Mouse (Mus musculus) bone marrow macrophage, adult 2 months (primary cell): Measurements from ENCODE around the gene Traf3.

ENCODE experiments used
- CTCF ChIP-seq: IDR thresholded peaks from 2 replicates; pipeline ENCODE4 v1.5.1; 2012; ENCODE audit warnings: low read depth, mild to moderate bottlenecking, low read length, moderate library complexity
- POLR2A ChIP-seq: IDR thresholded peaks from 2 replicates; pipeline ENCODE4 v1.6.1; 2012; ENCODE audit warnings: mild to moderate bottlenecking, low read depth, low read length, borderline replicate concordance

DNA sequence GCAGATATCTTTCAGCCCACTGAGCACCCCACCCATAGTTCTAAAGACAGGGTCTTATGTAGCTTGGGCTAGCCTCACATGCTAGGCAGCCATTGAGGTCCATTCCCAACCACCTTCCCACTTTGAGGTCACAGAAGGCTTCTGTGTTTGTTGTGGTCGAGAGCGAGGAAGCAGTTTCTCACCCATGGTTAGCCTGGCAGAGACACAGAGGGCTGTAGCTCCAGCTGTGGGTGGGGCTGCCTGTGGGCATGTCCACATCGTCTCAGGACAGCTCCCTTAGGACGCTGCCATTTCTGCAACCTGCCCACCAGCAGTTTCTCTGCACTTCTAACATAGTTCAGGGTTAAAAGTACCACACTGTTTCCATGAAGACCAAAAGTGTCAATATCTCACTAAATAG is 61.2 kb downstream of the Traf3 start:
- TF ChIP-seq POLR2A, result no peak
- TF ChIP-seq CTCF, result no peak
